Mouse (Mus musculus): ENCODE results near the gene Pde8b. TPM values are rescaled to one million over a fixed set of nuclear protein-coding genes. Genes with fewer than 3 reads are reported as not detected.

Pde8b gene
- total and polyA plus RNA-seq, 2 experiments from 2014 or later = 8.1 to 26.4 TPM

- peak; percentile 74 for TF ChIP-seq CTCF (IDR thresholded peaks at IDR 0.05; ENCODE audit: low read depth)
- H3K4me2 ChIP-seq (ENCODE audit: low read depth, low read length) = peak within 1 kb of the TSS; percentile 55
- peak; percentile 97 for DNase-seq (ENCODE audit: low spot score)
- ATAC-seq = peak; percentile 96
- no peaks in the 10 kb centered on the region; the same call in 1 of the 2 replicates for H3K4me1 ChIP-seq (ENCODE audit: insufficient read depth, low read length)
- WGBS = 3% methylated on average over 68 of the region's 68 CpGs
- no peaks in the 10 kb centered on the region for H3K36me3 ChIP-seq (ENCODE audit: insufficient read depth, low read length)
- H3K9me3 ChIP-seq (ENCODE audit: low read length) = no peaks in the 10 kb centered on the region
- peak within 1 kb of the TSS; percentile 73 for H3K4me3 ChIP-seq (ENCODE audit: low read length)
- peak within 1 kb of the TSS; percentile 94 for H3K9ac ChIP-seq (replicated peaks; ENCODE audit: low read length)
- H3K27me3 ChIP-seq (ENCODE audit: insufficient read depth, low read length) = no peaks in the 10 kb centered on the region
- H3K27ac ChIP-seq = peak within 1 kb of the TSS; percentile 97
Measured at GRCm38 (mm10) chr13:94976219-94977186, 273.6 kb downstream of the Pde8b start, which contains the start of gene Wdr41. TSS of gene Wdr41 (plus strand) at chr13:94976344.

GRCm38 (mm10) chr13:94975828-94976218 lies 274.3 kb downstream of the Pde8b start:
- Histone ChIP-seq H3K27ac (peak overlapping the region; percentile 97), H3K36me3 (ENCODE audit: insufficient read depth, low read length) (no peaks in the 10 kb centered on the region), H3K9ac (replicated peaks; ENCODE audit: low read length) (peak overlapping the region; percentile 94), H3K4me1 (ENCODE audit: insufficient read depth, low read length) (no peaks in the 10 kb centered on the region; the same call in 1 of the 2 replicates), H3K4me3 (ENCODE audit: low read length) (peak overlapping the region; percentile 73), H3K27me3 (ENCODE audit: insufficient read depth, low read length) (no peaks in the 10 kb centered on the region), H3K9me3 (ENCODE audit: low read length) (no peaks in the 10 kb centered on the region), H3K4me2 (ENCODE audit: low read depth, low read length) (peak overlapping the region; percentile 55)
- ATAC-seq (no peak), DNase-seq (ENCODE audit: low spot score) (no peak)
- no peak for TF ChIP-seq CTCF (IDR thresholded peaks at IDR 0.05; ENCODE audit: low read depth)
- WGBS = 22% methylated on average over 9 of the region's 9 CpGs

Other genes starting within 250 kb of the Pde8b start
- 20.5 and 24.1 TPM in 2 replicates for gene Zbed3, start 73.3 kb upstream of the Pde8b start, total RNA-seq (2014; rRNA removed)
- 34.3 and 38.2 TPM in 2 replicates for gene Zbed3, start 73.3 kb upstream of the Pde8b start, polyA plus RNA-seq (2015; fragmentation: Nextera tagmentation; extraction: Ambion mirVana)
- 23.7 and 28.4 TPM in 2 replicates for gene Aggf1, start 125.0 kb upstream of the Pde8b start, total RNA-seq (2014; rRNA removed)
- gene Aggf1, start 125.0 kb upstream of the Pde8b start, polyA plus RNA-seq (2015; fragmentation: Nextera tagmentation; extraction: Ambion mirVana) = 29.1 and 30.4 TPM in 2 replicates
- 8.6 and 11.0 TPM in 2 replicates for gene Crhbp, start 194.6 kb upstream of the Pde8b start, total RNA-seq (2014; rRNA removed)
- gene Crhbp, start 194.6 kb upstream of the Pde8b start, polyA plus RNA-seq (2015; fragmentation: Nextera tagmentation; extraction: Ambion mirVana) = 12.0 and 14.4 TPM in 2 replicates
- gene S100z, start 228.4 kb upstream of the Pde8b start, total RNA-seq (2014; rRNA removed) = not detected in 2 replicates
- gene S100z, start 228.4 kb upstream of the Pde8b start, polyA plus RNA-seq (2015; fragmentation: Nextera tagmentation; extraction: Ambion mirVana) = not detected in 2 replicates

Measured in hindbrain, postnatal 0 days (tissue).